Mouse (Mus musculus) bone marrow, adult 2 months (tissue): ENCODE measurements at regions not wholly inside any gene's neighbourhood (a gene's known extent, or its start where the extent isn't known, plus 50 kb on each side); places are given as distances from the start of the nearest gene placed in this dataset.

ENCODE experiments used
- CTCF ChIP-seq: fragments of 200-500 bp; IDR thresholded peaks from 2 replicates; pipeline ENCODE4 v1.5.1; 2011; ENCODE audit warnings: low read length, control low read depth; ENCODE audit not compliant: control insufficient read depth, insufficient read depth
- POLR2A ChIP-seq: fragments of 200-500 bp; IDR thresholded peaks from 2 replicates; pipeline ENCODE4 v1.6.1; 2011; ENCODE audit warnings: low read depth, mild to moderate bottlenecking, control low read depth, low read length, borderline replicate concordance; ENCODE audit not compliant: control insufficient read depth

GRCm38 (mm10) chr14:76837583-76838220 lies 198.9 kb upstream of the Ccdc122 start:
- TF ChIP-seq POLR2A (no peak), CTCF (no peak)
